Mouse (Mus musculus) kidney, adult 10 weeks (tissue): ENCODE results near the gene Manea. TPM values are rescaled to one million over a fixed set of nuclear protein-coding genes. Genes with fewer than 3 reads are reported as not detected.

Source experiments
- polyA plus RNA-seq: library from polyadenylated mRNA; stranded (reverse); fragments of 350-450 nt; fragmentation: Illumina TruSeq; extraction: RNeasy Lipid Tissue Mini Kit (QIAGEN cat#74804); gene quantifications from one replicate; pipeline ENCODE4 v1.2.3, GENCODE M21; 2014; ENCODE audit warnings: low read depth, low replicate concordance

The Manea gene
- 59.7 TPM for polyA plus RNA-seq

GRCm38 (mm10) chr4:26346443-26347106 lies at the start of gene Manea:
Gene Manea, minus strand, starts transcription at chr4:26346891.

